Mouse (Mus musculus): ENCODE results near the gene Cc2d2a.

DNA sequence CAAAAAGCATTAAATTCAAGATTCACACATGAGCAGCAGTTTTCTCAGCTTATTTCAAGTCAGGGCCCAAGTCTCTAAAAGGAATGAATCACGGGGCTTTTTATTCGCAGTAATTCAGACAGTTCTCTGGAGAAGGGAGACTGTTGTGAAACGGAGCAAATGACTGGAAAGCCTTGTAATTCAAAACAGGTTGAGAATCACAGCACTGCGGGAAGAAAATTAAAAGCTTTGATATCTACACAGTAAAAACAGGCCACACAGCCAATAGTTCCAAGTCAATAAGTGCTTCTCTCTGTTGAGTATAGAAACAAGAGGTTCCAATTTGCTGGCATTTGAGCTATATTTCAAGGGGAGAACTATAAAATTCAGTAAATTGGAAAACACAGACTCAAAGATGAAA is 17.1 kb upstream of the Cc2d2a start:
- TF ChIP-seq CTCF (conservative IDR thresholded peaks at IDR 0.05; ENCODE audit: insufficient read depth, insufficient read length, low read depth, low read length) (no peak), POLR2A (IDR thresholded peaks at IDR 0.05; ENCODE audit: low read depth, low read length) (no peak)

Data from kidney, adult 2 months (tissue).